Mouse (Mus musculus) midbrain, embryonic 13.5 days (tissue): ENCODE results near the gene Ushbp1. TPM values are rescaled to one million over a fixed set of nuclear protein-coding genes. Genes with fewer than 3 reads are reported as not detected.

Experiments
- ATAC-seq: fragments of 200-750 bp; cut with Nextera tagmentation; 2 replicates; pipeline ENCODE4 v1.8.0; 2017; ENCODE audit warnings: mild to moderate bottlenecking, moderate TSS enrichment, moderate library complexity
- H3K27ac ChIP-seq: fragments of 300-500 bp; sonication (generic); 2 replicates; pipeline ENCODE4 v1.5.1; 2015; ENCODE audit warnings: inconsistent platforms, mild to moderate bottlenecking, moderate library complexity
- H3K27me3 ChIP-seq: fragments of 300-500 bp; sonication (generic); 2 replicates; pipeline ENCODE4 v1.6.1; 2015; ENCODE audit warnings: mild to moderate bottlenecking, inconsistent platforms
- H3K36me3 ChIP-seq: fragments of 300-500 bp; sonication (generic); 2 replicates; pipeline ENCODE4 v1.6.1; 2015; ENCODE audit warnings: mild to moderate bottlenecking, inconsistent platforms
- H3K4me1 ChIP-seq: fragments of 300-500 bp; sonication (generic); replicated peaks from 2 replicates; pipeline ENCODE4 v1.6.1; 2015; ENCODE audit warnings: inconsistent platforms
- H3K4me2 ChIP-seq: fragments of 300-500 bp; sonication (generic); replicated peaks from 2 replicates; pipeline ENCODE4 v1.6.1; 2015; ENCODE audit warnings: moderate library complexity, mild to moderate bottlenecking, inconsistent platforms
- H3K4me3 ChIP-seq: fragments of 300-500 bp; sonication (generic); replicated peaks from 2 replicates; pipeline ENCODE4 v1.5.1; 2015; ENCODE audit warnings: mild to moderate bottlenecking, inconsistent platforms
- H3K9ac ChIP-seq: fragments of 300-500 bp; sonication (generic); replicated peaks from 2 replicates; pipeline ENCODE4 v1.6.1; 2015; ENCODE audit warnings: mild to moderate bottlenecking, inconsistent platforms
- H3K9me3 ChIP-seq: fragments of 300-500 bp; sonication (generic); 2 replicates; pipeline ENCODE4 v1.6.1; 2016; ENCODE audit warnings: mild to moderate bottlenecking, inconsistent platforms
- WGBS: fragments of 180-500 bp; shearing (Covaris S2); methylation state at CpG from one replicate; pipeline ENCODE4 v1.1.7; 2015; 5-methylcytosine and 5-hydroxymethylcytosine counted together
- polyA plus RNA-seq: library from polyadenylated mRNA; unstranded; fragments of >200 nt; fragmentation: Nextera tagmentation; extraction: Ambion mirVana; gene quantifications from 2 replicates; pipeline ENCODE4 v1.2.1, GENCODE M21; 2015

Gene Ushbp1
- polyA plus RNA-seq, 1 experiment from 2014 or later = 5.4 TPM

DNA sequence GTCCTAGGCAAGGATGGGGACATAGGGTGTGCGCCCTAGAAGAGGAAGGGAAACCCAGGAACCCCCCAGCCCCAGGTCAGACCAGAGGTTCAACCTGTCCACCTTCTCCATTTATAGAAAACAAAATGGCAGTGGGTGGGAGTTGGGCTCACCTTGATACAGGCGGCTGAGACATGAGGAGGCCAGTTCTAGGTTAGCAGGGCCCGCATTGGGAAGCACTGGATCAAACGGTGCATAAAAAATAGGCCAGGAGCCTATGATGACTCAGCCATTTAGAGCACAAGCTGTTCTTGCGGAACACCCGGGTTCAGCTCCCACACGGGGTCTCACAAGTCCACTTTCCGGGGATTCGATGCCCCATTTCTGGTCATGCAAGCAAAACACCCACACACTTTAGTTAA lies 9.3 kb upstream of the Ushbp1 start:
- peak overlapping the region; percentile 53; the same call in 1 of the 2 replicates for H3K4me3 ChIP-seq

DNA sequence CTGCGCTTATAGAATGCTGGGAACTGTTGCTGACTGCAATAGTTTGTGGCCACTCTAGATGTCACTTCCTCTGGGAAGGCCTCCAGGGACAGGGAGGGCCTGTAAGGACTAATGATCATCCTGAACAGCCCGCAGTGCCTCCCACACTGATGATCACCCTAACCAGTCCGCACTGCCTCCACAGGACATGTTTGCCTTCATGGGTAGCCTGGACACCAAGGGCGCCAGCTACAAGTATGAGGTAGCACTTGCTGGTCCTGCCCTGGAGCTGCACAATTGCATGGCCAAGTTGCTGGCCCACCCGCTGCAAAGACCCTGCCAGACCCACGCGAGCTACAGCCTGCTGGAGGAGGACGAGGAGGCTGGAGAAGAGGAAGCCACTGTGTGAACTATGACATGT lies 8.4 kb upstream of the Ushbp1 start:
- H3K27ac ChIP-seq = no peak overlapping the region
- no peak overlapping the region for H3K4me3 ChIP-seq
- 91% methylated on average over 8 of the region's 8 CpGs for WGBS
- H3K9ac ChIP-seq = no peak overlapping the region
- no peaks in the 10 kb centered on the region for H3K9me3 ChIP-seq
- ATAC-seq = no peak
- peaks cover 26% of the 10 kb centered on the region for H3K4me1 ChIP-seq
- no peak overlapping the region for H3K4me2 ChIP-seq
- H3K27me3 ChIP-seq = no peaks in the 10 kb centered on the region
- H3K36me3 ChIP-seq = peaks cover 30% of the 10 kb centered on the region

More for the DNA sequence above, 9.3 kb upstream of the Ushbp1 start:
- H3K36me3 ChIP-seq = peaks cover 23% of the 10 kb centered on the region; the same call in 1 of the 2 replicates
- WGBS = 87% methylated on average over 9 of the region's 9 CpGs
- H3K4me2 ChIP-seq = no peak overlapping the region; the same call in 1 of the 2 replicates
- no peaks in the 10 kb centered on the region for H3K9me3 ChIP-seq
- H3K4me1 ChIP-seq = peaks cover 26% of the 10 kb centered on the region
- no peak overlapping the region for H3K9ac ChIP-seq
- no peak overlapping the region for H3K27ac ChIP-seq
- H3K27me3 ChIP-seq = no peaks in the 10 kb centered on the region
- no peak for ATAC-seq

DNA sequence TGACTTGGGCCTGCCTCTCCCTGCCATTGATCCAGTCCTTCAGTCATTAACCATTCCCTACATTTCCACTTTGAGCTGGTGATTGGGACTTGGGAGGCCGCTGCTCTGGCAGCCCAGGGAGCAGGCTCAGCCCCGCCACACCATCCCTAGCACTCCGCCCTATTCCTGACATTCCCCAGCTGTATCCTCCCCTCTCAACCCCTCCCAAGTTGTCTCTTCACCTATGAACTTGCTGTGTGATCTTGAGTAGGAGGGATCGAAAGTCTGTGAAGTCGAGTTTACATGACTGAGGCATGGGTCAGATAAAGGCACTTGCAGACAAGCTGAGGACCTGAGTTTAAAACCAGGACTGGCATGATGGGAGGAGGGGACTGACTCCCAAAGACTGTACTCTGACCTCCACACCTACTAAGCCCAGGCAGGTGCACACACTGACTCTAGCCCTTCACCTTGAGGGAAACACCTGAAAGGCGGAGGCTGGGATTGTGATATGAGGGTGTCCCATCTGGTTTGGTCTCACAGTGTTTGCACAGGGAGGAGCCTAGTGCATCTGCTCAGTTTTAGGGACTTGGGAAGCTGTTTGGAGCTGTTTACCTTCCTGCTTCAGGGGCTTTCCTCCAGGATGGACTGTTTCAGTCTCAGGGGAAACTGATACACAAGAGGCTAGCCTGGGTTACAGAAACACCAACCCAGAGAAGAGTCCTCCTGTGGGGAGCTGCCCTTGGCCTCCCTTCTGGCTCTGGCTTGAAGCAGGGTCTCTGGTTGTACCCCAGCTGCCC lies 7.7 kb upstream of the Ushbp1 start:
- Histone ChIP-seq H3K4me3 (no peak overlapping the region), H3K27me3 (no peaks in the 10 kb centered on the region), H3K9me3 (no peaks in the 10 kb centered on the region), H3K36me3 (peaks cover 32% of the 10 kb centered on the region), H3K27ac (no peak overlapping the region), H3K4me1 (peaks cover 26% of the 10 kb centered on the region), H3K9ac (no peak overlapping the region), H3K4me2 (no peak overlapping the region)
- ATAC-seq = no peak
- WGBS = 89% methylated on average over 6 of the region's 6 CpGs

DNA sequence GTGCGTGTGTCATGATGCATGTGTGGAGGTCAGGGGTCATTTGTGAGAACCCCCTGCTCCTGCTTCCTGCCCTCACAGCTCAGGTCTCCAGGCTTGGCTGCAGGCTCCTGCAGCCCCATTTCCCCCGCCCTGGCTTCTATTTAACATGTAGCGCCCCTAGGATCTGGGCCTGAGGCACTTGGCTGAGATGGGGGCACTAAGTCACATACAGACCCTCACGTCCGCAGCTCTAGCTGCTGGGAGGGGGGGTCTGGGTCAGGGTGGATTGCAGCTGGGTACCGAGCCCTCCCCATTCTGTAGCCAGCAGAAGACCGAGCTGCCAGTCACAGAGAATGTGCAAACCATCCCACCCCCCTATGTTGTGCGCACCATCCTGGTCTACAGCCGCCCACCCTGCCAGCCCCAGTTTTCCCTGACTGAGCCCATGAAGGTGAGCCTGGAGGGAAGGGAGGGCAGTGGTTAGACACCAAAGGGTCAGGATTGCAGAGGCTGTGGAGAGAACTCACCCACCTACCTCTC lies 6.9 kb upstream of the Ushbp1 start:
- H3K9ac ChIP-seq = no peak overlapping the region
- H3K9me3 ChIP-seq = no peaks in the 10 kb centered on the region
- peaks cover 28% of the 10 kb centered on the region for H3K4me1 ChIP-seq
- H3K36me3 ChIP-seq = peaks cover 31% of the 10 kb centered on the region
- H3K4me2 ChIP-seq = no peak overlapping the region
- ATAC-seq = no peak
- 86% methylated on average over 9 of the region's 9 CpGs for WGBS
- no peaks in the 10 kb centered on the region for H3K27me3 ChIP-seq
- H3K27ac ChIP-seq = no peak overlapping the region
- no peak overlapping the region for H3K4me3 ChIP-seq

DNA sequence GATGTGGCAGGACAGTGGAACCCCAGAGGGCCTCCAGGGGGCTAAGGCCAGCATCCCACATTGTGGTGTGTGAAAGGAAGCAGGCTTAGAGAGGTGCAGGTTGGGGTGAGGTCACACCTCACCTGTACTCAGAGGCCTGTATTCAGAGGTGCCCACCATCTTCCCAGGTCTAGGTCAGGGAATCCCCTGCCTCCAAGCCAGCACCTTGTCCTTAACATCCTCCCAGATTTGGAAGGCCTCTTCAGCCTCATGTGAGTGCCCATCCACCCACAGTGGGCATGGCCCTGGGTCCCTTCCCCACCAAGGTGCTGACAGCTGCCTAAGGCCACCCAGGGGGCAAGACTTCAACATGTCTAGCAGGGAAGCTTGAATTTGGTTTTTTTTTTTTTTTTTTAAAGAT lies 5.9 kb upstream of the Ushbp1 start:
- H3K9me3 ChIP-seq = no peaks in the 10 kb centered on the region
- no peak for ATAC-seq

DNA sequence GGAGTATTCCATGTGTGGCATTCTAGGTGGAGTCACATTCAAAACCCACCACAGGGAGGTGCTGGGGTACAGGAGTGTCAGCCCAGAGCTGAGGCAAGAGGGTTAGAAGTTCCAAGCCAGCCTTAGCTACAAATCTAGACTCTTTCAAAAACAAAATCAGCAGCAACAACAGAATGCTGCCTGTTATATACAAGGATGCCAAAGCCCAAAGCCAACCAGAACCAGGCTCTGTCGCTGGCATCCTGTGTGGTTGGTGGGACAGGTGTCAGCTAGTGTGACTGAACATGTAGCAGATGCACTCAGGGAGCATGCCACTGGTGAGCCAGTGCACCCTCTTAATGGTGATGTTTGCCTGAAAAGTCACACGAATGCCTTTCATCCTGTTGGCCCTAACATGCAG lies 5.2 kb upstream of the Ushbp1 start:
- no peak overlapping the region for H3K4me2 ChIP-seq
- no peaks in the 10 kb centered on the region for H3K9me3 ChIP-seq
- WGBS = 96% methylated on average over 2 of the region's 2 CpGs
- no peak overlapping the region for H3K27ac ChIP-seq
- H3K27me3 ChIP-seq = no peaks in the 10 kb centered on the region
- no peak overlapping the region for H3K4me3 ChIP-seq
- H3K36me3 ChIP-seq = peaks cover 31% of the 10 kb centered on the region
- peaks cover 21% of the 10 kb centered on the region for H3K4me1 ChIP-seq
- no peak overlapping the region for H3K9ac ChIP-seq
- no peak for ATAC-seq

More for the DNA sequence above, 5.9 kb upstream of the Ushbp1 start:
- H3K4me2 ChIP-seq = no peak overlapping the region
- peaks cover 23% of the 10 kb centered on the region for H3K4me1 ChIP-seq
- no peak overlapping the region for H3K4me3 ChIP-seq
- H3K27me3 ChIP-seq = no peaks in the 10 kb centered on the region
- H3K36me3 ChIP-seq = peaks cover 31% of the 10 kb centered on the region
- no peak overlapping the region for H3K9ac ChIP-seq
- no peak overlapping the region for H3K27ac ChIP-seq

DNA sequence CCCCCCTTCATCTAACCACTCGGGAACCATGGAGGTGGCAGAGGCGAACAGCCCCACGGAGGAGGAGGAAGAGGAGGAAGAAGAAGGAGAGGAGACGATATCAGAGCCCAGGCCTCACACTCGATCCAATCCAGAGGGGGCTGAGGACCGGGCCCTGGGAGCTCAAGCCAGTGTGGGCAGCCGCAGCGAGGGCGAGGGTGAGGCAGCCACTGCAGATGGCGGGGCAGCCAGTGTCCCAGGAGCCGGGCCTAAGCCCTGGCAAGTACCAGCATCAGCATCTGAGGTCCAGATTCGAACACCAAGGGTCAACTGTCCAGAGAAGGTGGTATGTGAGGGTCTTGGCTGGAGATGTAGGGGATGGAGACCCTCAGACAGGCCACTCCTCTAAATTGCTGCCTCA lies 2.1 kb upstream of the Ushbp1 start:
- H3K9me3 ChIP-seq = no peaks in the 10 kb centered on the region
- peaks cover 17% of the 10 kb centered on the region for H3K36me3 ChIP-seq
- ATAC-seq = no peak
- H3K4me2 ChIP-seq = peak overlapping the region; percentile 95
- H3K27me3 ChIP-seq = no peaks in the 10 kb centered on the region
- peak overlapping the region; percentile 84; the same call in 1 of the 2 replicates for H3K9ac ChIP-seq
- peak overlapping the region; percentile 86 for H3K4me3 ChIP-seq
- H3K27ac ChIP-seq = no peak overlapping the region
- peaks cover 14% of the 10 kb centered on the region for H3K4me1 ChIP-seq
- 84% methylated on average over 12 of the region's 12 CpGs for WGBS

DNA sequence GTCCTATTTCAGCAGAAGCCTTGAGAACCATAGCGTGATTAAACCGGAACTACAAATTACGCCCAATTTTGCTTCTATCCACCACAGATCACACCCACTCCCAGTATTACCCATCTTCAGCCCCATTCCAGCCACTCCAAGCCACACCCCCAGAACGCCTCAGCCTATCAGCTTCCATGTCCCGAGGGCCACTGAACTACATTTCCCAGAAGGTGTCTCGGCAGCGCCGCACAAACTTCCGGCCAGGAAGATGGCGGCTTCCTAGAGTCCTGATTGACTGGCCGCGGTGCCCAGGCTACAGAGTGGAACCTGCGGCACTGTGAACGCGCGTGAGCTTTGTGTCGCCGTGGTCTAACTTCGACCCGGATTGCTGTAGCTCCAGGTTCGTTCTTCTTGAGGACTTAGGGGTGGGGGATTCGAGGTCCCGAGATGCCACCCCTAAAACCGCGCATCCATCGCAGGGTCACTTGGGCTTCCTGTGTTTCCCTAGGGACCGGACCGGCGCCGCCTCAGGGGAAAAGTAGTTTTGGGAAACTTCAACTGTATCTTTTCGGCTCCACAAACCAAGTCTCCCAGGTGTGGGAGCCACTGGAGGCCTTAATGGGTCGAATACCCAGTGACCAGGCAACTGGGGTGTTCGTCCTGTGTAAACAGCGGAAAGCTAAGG lies 1.2 kb upstream of the Ushbp1 start, which contains the start of gene Babam1:
Gene Babam1, plus strand, starts transcription at position 223 of the 667 bp plus-strand sequence.
- Histone ChIP-seq H3K36me3 (peaks cover 17% of the 10 kb centered on the region), H3K9me3 (no peaks in the 10 kb centered on the region), H3K4me2 (peak within 1 kb of the TSS; percentile 95), H3K4me1 (peaks cover 14% of the 10 kb centered on the region), H3K9ac (peak within 1 kb of the TSS; percentile 84), H3K27me3 (no peaks in the 10 kb centered on the region), H3K27ac (peak within 1 kb of the TSS; percentile 56), H3K4me3 (peak within 1 kb of the TSS; percentile 86)
- ATAC-seq = peak; percentile 98
- WGBS = under 1% methylated on average over 34 of the region's 34 CpGs

DNA sequence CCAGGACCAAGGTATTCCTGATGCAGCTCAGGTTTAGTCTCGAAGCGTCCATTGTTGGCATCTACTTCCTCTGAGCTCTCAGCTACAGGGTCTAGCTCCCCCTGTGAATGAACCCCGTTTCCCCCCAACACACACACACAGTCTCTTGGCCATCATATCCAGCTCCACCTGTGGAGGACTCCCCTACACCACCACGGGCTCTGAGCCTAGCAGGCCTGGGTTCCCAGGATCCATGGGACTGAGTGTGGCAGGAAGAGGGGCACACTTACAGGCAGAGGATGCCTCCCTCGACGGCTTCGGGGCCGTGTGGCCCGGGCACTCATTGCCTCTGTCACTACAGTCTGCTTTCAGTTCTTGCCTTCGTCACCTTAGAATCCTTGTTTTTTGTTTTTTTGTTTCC lies 531 bp downstream of the Ushbp1 start:
- WGBS = 81% methylated on average over 10 of the region's 10 CpGs
- Histone ChIP-seq H3K4me1 (peaks cover 14% of the 10 kb centered on the region), H3K27me3 (no peaks in the 10 kb centered on the region), H3K4me3 (no peak overlapping the region), H3K36me3 (peaks cover 17% of the 10 kb centered on the region), H3K4me2 (no peak overlapping the region), H3K27ac (no peak overlapping the region), H3K9me3 (no peaks in the 10 kb centered on the region), H3K9ac (no peak overlapping the region)
- ATAC-seq = no peak

DNA sequence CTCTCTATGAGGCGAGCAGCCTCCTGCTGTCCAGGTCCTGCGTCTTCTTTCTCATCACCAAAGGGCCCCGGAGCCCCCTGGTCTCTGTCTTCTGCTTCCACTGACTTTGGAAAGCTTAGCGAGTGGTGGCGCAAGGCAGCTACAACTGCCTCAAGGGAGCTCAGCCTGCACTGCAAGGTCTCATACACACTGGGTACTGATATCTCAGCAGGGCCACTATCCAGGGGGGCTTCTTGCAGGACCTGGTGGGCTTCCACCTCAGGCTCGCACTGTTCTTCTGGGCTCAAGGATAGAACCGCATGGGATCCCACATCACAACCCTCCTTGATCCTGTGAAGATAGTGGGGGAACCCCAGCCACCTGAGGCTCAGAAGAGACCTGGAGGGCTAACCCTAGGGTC lies 1.1 kb downstream of the Ushbp1 start:
- 83% methylated on average over 7 of the region's 7 CpGs for WGBS
- Histone ChIP-seq H3K27ac (no peak overlapping the region), H3K9ac (no peak overlapping the region), H3K36me3 (peaks cover 12% of the 10 kb centered on the region), H3K9me3 (no peaks in the 10 kb centered on the region), H3K4me1 (peaks cover 14% of the 10 kb centered on the region), H3K4me3 (no peak overlapping the region), H3K4me2 (no peak overlapping the region), H3K27me3 (no peaks in the 10 kb centered on the region)
- no peak for ATAC-seq

DNA sequence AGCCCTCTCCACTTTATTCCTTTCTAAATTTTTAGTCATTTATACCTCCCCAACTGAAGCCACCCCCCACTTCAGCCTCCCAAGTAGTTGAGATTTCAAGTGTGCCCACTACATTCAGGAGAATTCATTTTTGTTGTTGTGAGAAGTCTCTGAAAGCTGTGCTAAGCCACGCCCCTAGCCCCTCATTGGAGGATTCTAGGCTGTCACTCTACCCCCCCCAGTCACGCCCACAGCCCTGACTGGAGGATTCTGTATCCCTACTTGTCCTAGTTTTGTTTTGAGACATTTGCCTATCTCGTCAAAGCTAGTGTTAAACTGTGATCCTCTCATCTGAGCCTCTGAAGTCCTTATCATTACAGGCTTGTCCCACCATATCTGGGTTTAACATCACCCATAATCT lies 2.7 kb downstream of the Ushbp1 start:
- 8% methylated on average over 3 of the region's 3 CpGs for WGBS
- Histone ChIP-seq H3K4me2 (0 out of 2 replicates have a peak overlapping the region, but pooled peaks have one; percentile 15), H3K27me3 (no peaks in the 10 kb centered on the region; the same call in 1 of the 2 replicates), H3K27ac (no peak overlapping the region), H3K4me1 (peaks cover 13% of the 10 kb centered on the region), H3K9me3 (no peaks in the 10 kb centered on the region), H3K9ac (no peak overlapping the region), H3K36me3 (no peaks in the 10 kb centered on the region), H3K4me3 (no peak overlapping the region)
- ATAC-seq = no peak

DNA sequence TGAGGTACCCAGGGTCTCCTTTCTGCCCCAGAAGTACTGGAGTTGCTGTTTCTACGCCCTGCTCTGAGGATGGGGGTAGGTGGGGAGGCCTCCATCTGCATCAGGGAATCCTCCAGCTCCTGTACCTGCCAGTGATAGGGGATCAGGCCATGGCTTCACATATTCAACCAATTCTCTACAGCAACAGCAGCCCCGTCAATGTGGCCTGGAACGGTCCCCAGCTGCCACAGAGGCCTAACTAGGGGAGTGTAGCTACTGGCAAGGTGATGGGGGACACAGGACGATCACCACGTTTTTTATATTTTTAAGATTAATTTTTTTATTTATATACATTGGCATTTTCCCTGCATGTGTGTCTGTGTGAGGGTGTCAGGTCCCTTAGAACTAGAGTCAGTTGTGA lies 3.2 kb downstream of the Ushbp1 start:
- ATAC-seq = no peak
- WGBS = 78% methylated on average over 5 of the region's 5 CpGs

More for the DNA sequence above, 3.2 kb downstream of the Ushbp1 start:
- Histone ChIP-seq H3K36me3 (no peaks in the 10 kb centered on the region), H3K27me3 (no peaks in the 10 kb centered on the region; the same call in 1 of the 2 replicates), H3K4me3 (no peak overlapping the region), H3K4me2 (no peak overlapping the region), H3K27ac (no peak overlapping the region), H3K4me1 (peaks cover 8% of the 10 kb centered on the region), H3K9ac (no peak overlapping the region), H3K9me3 (no peaks in the 10 kb centered on the region)
